Mouse (Mus musculus): ENCODE results near the gene Sugp1.

The Sugp1 gene

DNA sequence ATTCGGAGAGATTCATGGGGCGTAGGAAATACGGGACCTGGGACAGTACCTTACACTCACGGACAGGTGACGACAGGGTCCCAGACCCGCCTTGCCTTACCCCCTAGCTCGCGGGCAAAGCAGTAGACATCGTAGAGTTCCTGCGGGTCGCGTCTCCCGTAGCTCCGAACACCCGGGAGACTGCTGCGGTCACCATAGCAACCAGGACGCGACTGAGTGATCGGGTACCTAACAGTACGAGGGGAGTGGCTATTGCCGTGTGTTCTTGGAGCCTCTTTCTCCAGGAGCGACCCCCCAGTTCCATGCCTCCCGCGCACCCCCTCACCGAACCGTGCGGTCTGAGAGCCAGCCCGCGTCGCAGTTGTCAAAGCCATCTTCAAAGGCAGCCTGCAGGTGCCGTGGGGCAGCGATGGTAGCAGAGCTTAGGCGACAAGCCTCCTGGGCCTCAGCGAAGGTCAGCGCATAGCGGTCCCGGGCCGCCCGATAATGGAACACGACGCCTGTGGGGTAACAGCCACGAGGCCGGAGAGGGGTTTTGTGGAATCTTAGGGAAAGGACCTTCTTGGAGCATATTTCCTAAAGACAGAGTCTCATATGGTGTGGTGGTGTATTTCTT, 69.9 kb downstream of the Sugp1 start:
- DNase-seq (ENCODE audit: low read depth): no peak

DNA sequence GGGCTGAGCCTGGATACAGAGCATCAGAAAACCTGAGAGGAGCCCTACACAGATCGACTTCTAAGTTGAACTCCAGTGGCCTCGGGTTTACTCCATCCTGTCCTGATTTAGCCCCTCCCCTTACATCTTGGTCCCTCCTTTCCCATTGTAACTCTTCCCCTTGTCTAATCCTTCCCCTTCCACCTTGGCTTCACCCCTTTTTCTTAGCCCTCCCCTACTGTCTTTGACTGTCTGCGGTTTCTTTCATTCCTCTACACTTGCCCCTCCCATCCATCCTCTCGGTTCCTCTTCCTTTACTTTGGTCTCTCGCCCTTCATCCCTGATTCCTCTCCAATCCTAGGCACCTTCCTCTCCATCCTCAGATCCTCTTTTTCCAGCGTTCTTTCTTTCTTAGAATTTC, 71.9 kb downstream of the Sugp1 start:
- DNase-seq (ENCODE audit: low read depth): no peak

DNA sequence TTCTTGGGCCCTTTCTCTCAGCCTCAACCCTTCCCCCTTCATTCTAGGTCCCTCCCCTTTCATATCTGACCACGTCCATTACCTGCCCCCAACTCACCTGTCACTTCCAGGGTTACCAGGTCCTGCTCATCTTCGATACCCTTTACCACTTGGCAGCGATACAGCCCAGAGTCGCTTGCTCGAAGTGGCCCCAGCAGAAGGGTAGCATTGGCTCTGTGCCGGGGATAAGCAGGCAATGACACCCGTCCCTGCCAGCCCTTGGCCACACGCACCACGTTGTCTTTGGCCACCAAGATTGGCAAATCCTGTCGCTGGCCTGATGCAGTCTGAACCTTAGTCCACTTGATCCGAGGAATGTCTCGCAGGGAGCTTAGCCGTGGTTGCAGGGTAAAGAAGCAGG, 72.3 kb downstream of the Sugp1 start:
- DNase-seq (ENCODE audit: low read depth): no peak

DNA sequence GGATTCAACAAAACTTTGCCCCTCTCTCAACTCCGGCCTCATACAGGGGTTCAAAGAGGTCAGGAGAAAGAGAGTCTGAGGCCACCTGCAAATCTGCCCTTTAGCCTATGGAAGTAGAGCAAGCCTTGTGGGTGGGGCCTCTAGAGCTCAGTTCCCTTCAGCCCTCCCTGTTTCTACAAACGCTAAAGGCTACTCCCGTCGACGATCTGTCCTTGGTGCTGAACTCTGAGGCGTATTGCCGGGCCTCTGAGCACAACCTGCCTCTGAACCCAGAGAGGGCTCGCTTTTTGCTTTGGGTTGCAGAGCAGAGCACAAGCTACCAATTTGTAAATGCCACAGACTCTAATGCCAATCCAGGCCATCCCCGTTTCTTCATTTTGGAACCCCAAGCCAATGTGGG, 75.0 kb downstream of the Sugp1 start:
- no peak for DNase-seq (ENCODE audit: low read depth)

DNA sequence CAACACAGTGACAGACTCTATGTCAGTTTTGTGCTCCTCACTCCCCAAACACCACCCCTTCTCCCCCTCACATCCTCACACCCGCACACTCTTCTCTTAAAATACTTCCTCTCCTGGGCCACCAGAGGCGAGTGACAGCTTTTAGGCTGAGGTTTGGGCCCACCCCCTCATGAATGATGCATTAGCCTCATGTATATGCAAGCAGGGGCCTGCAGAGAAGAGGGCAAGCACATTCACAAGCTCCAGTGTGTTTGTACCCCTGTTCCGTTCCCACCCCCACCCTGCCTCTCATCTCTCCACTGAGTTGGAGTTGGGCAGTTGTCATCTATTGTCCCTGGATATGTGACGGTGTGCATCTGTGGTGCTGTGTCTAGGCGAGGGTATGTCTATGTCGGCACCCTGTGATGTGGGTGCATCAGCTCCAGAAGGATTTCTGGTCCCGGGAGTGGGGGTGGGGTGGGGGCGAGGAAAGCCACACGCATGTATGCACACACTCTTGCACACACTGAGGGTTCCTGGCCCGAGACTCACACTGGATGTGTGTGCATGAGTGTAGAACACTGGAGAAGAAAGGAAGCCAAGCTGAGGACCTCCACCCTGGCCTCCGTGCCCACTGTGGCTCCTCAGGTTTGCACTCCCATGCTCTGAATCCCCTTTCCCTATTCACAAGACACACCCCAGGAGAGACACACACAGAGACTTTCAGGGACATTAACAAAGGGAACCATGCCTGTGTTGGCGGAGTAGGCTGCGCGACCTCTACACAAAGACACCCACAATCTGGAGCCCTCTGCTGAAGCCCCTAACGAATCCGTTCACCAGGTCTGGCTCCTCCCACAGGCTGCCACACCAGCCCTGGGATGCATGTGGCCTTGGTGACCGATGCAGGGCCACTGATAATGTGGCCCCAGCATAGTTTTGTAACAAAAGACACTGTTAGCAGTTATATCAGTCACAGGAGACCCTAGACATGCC, 76.4 kb downstream of the Sugp1 start:
- DNase-seq (ENCODE audit: low read depth): no peak

DNA sequence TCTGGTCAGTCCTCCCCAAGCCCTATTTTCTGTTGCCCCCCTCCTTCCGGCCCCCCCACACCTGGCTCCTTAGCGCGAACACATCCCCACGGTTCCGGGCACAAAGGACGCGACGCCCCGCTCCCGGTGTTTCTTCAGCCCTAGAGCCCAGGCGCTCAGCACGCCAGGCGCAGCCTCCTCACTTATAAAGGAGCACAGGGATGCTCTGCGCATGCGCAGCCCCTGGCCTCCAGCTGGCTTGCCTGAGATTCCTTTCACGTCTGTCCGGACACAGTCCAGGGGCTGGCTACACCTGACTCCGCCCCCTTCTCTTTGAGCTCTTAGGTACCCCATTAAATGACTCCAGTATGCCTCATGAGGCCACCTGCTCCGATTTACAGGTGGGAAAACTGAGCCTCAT, 78.1 kb downstream of the Sugp1 start, which contains the start of gene Ncan:
Gene Ncan (minus strand): TSS at position 207 of the 400 bp plus-strand sequence.
- DNase-seq (ENCODE audit: low read depth): peak; percentile 50
